Mouse (Mus musculus): ENCODE measurements around the gene Osbp2.

GRCm38 (mm10) chr11:3725331-3726054 lies 138.2 kb downstream of the Osbp2 start:
- TF ChIP-seq CHD2 (IDR thresholded peaks at IDR 0.05; ENCODE audit: low read depth, low read length), result no peak
- no peak for TF ChIP-seq MAFK (IDR thresholded peaks at IDR 0.05; ENCODE audit: insufficient read depth, low read depth, low read length)
- no peak for TF ChIP-seq ZC3H11A (IDR thresholded peaks at IDR 0.05; ENCODE audit: borderline replicate concordance, low read depth, low read length)
- no peak for TF ChIP-seq HCFC1 (IDR thresholded peaks at IDR 0.05; ENCODE audit: borderline replicate concordance, insufficient read depth, low read length)
- TF ChIP-seq ZNF384 (IDR thresholded peaks at IDR 0.05; ENCODE audit: low read depth, low read length), result no peak

Data from ES-E14 (cell line).